Mouse (Mus musculus) gonadal fat pad, adult 2 months (tissue): ENCODE results near the gene Lpar2. TPM values are rescaled to one million over a fixed set of nuclear protein-coding genes. Genes with fewer than 3 reads are reported as not detected.

Source experiments
- DNase-seq: peaks from one replicate; pipeline ENCODE4 v3.0.0-alpha.2; 2012; ENCODE audit warnings: low read depth
- polyA plus RNA-seq: library from polyadenylated mRNA; depleted of rRNA; stranded (reverse); fragments of >200 nt; gene quantifications from 2 replicates; pipeline ENCODE4 v1.2.3, GENCODE M21; 2012

Lpar2 gene
- polyA plus RNA-seq, 1 experiment, result 1.8 TPM

- DNase-seq, result no peak
These were observed 15.0 kb upstream of the Lpar2 start for GRCm38 (mm10) chr8:69807236-69807635.

- DNase-seq, result no peak
These were observed 13.9 kb upstream of the Lpar2 start, which contains the start of gene Gmip for GRCm38 (mm10) chr8:69808094-69808863. TSS of gene Gmip (plus strand) at chr8:69808679.

- DNase-seq, result no peak
These were observed 13.3 kb upstream of the Lpar2 start for GRCm38 (mm10) chr8:69808864-69809403.

- DNase-seq, result no peak
These were observed 12.4 kb upstream of the Lpar2 start for GRCm38 (mm10) chr8:69809820-69810219.

GRCm38 (mm10) chr8:69814881-69815280 lies 7.3 kb upstream of the Lpar2 start:
- DNase-seq, result no peak

GRCm38 (mm10) chr8:69815396-69815795 lies 6.8 kb upstream of the Lpar2 start:
- no peak for DNase-seq

- no peak for DNase-seq
These were observed 1.8 kb upstream of the Lpar2 start for GRCm38 (mm10) chr8:69820466-69820865.

- no peak for DNase-seq
These were observed 251 bp upstream of the Lpar2 start for GRCm38 (mm10) chr8:69821971-69822385.

GRCm38 (mm10) chr8:69826371-69826770 lies 4.1 kb downstream of the Lpar2 start:
- DNase-seq, result no peak

GRCm38 (mm10) chr8:69832298-69832853 lies 10.1 kb downstream of the Lpar2 start, which contains the start of gene Pbx4:
TSS of gene Pbx4 (plus strand) at chr8:69832491.
- DNase-seq, result no peak

GRCm38 (mm10) chr8:69837057-69837682 lies 14.9 kb downstream of the Lpar2 start:
- DNase-seq, result no peak

- DNase-seq, result no peak
These were observed 25.2 kb downstream of the Lpar2 start for GRCm38 (mm10) chr8:69847167-69848065.

- peak; percentile 50 for DNase-seq
These were observed 26.7 kb downstream of the Lpar2 start for GRCm38 (mm10) chr8:69848951-69849350.

GRCm38 (mm10) chr8:69849899-69850298 lies 27.7 kb downstream of the Lpar2 start:
- DNase-seq, result no peak

- DNase-seq, result no peak
These were observed 28.8 kb downstream of the Lpar2 start for GRCm38 (mm10) chr8:69850926-69851506.

- DNase-seq, result no peak
These were observed 31.6 kb downstream of the Lpar2 start for GRCm38 (mm10) chr8:69853869-69854268.

GRCm38 (mm10) chr8:69860807-69861206 lies 38.6 kb downstream of the Lpar2 start:
- no peak for DNase-seq

- no peak for DNase-seq
These were observed 39.0 kb downstream of the Lpar2 start for GRCm38 (mm10) chr8:69861251-69861650.

GRCm38 (mm10) chr8:69863387-69864020 lies 41.3 kb downstream of the Lpar2 start:
- DNase-seq, result no peak

- DNase-seq, result no peak
These were observed 42.0 kb downstream of the Lpar2 start for GRCm38 (mm10) chr8:69864180-69864579.
